Mouse (Mus musculus) kidney, embryonic 16.5 days (tissue): ENCODE measurements around the gene Polg. TPM values are rescaled to one million over a fixed set of nuclear protein-coding genes. Genes with fewer than 3 reads are reported as not detected.

Experiments used
- ATAC-seq: fragments of 200-750 bp; cut with Nextera tagmentation; 2 replicates; pipeline ENCODE4 v1.8.0; 2017; ENCODE audit warnings: moderate TSS enrichment; ENCODE audit not compliant: low FRiP score, low TSS enrichment
- H3K27ac ChIP-seq: fragments of 300-500 bp; sonication (generic); 2 replicates; pipeline ENCODE4 v1.5.1; 2014; ENCODE audit warnings: low read length
- H3K27me3 ChIP-seq: fragments of 300-500 bp; sonication (generic); 2 replicates; pipeline ENCODE4 v1.6.1; 2014; ENCODE audit warnings: low read length, control low read depth, mixed read lengths; ENCODE audit not compliant: insufficient read depth
- H3K36me3 ChIP-seq: fragments of 300-500 bp; sonication (generic); 2 replicates; pipeline ENCODE4 v1.6.1; 2014; ENCODE audit warnings: low read length, control low read depth, mixed read lengths; ENCODE audit not compliant: insufficient read depth
- H3K4me1 ChIP-seq: fragments of 300-500 bp; sonication (generic); 2 replicates; pipeline ENCODE4 v1.6.1; 2014; ENCODE audit warnings: low read length, control low read depth, mixed read lengths; ENCODE audit not compliant: insufficient read depth
- H3K4me2 ChIP-seq: fragments of 300-500 bp; sonication (generic); replicated peaks from 2 replicates; pipeline ENCODE4 v1.6.1; 2014; ENCODE audit warnings: low read depth, low read length
- H3K4me3 ChIP-seq: fragments of 300-500 bp; sonication (generic); 2 replicates; pipeline ENCODE4 v1.5.1; 2014; ENCODE audit warnings: mild to moderate bottlenecking, low read length
- H3K9ac ChIP-seq: fragments of 300-500 bp; sonication (generic); replicated peaks from 2 replicates; pipeline ENCODE4 v1.6.1; 2014; ENCODE audit warnings: low read length
- H3K9me3 ChIP-seq: fragments of 300-500 bp; sonication (generic); 2 replicates; pipeline ENCODE4 v1.6.1; 2016; ENCODE audit warnings: low read length, control low read depth
- WGBS: fragments of 180-500 bp; shearing (Covaris S2); extraction: QIAGEN DNeasy Blood & Tissue Kit; methylation state at CpG from one replicate; pipeline ENCODE4 v1.1.7; 2014; 5-methylcytosine and 5-hydroxymethylcytosine counted together
- polyA plus RNA-seq: library from polyadenylated mRNA; unstranded; fragments of >200 nt; fragmentation: Nextera tagmentation; extraction: Ambion mirVana; gene quantifications from 2 replicates; pipeline ENCODE4 v1.2.1, GENCODE M21; 2015

Gene Polg
- polyA plus RNA-seq, 1 experiment from 2014 or later: 37.1 TPM

DNA sequence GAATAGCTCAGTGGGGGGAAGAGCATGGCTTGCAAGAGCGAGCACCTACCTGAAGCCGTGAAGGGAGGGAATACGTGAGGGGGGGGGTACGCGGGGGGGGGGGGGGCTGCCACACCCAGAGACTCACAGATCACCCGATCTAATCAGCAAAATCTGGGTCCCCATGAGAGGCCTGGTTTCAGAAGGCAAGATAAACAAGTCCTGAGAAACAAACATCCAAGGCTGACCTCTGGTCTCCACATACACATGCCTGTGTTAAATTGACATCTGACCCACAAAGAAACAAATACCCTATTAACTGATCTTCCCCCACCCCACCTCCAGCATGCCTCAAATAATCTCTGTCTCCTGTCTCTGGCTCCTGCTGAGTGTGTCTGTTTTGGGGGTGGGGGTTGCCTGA is 1.8 kb upstream of the Polg start:
- WGBS: 6% methylated on average over 5 of the region's 6 CpGs

DNA sequence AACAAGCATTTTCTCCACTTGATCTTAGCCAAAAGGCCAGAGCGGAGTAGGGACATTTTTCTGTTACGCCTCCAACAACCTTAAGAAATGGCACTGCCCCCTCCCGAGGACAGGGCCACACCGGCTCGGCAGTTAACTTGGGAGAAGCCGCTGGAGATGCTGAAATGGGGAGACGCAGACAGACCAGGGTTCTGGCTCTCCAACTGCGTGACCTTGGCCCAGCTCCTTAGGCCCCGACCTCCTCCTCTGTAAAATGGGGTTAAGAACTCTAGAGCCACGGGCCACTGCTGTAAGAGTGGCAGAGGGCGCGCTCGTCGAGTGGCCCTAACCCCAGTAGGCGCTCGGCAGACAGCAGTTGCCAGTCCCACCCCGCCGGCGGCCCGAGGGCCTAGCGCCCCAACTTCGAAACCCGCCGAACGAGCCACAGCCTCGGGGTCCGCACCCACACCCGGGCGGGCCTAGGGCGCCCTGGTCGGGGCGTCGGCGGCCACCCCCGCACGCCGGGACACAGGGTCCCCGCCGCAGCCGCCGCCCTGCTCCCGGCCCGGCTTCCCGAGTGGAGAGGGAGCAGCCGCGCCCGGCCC is 609 bp downstream of the Polg start:
- Histone ChIP-seq H3K4me2 (peak overlapping the region; percentile 80), H3K9ac (peak overlapping the region; percentile 94), H3K27me3 (no peaks in the 10 kb centered on the region), H3K4me1 (peaks cover 26% of the 10 kb centered on the region), H3K4me3 (peak overlapping the region; percentile 88), H3K27ac (peak overlapping the region; percentile 85), H3K9me3 (no peaks in the 10 kb centered on the region), H3K36me3 (peaks cover 19% of the 10 kb centered on the region)
- peak; percentile 42 for ATAC-seq
- WGBS: under 1% methylated on average over 35 of the region's 47 CpGs

More for the DNA sequence above, 1.8 kb upstream of the Polg start:
- Histone ChIP-seq H3K9ac (no peak overlapping the region), H3K4me2 (peak overlapping the region; percentile 80), H3K4me1 (peaks cover 26% of the 10 kb centered on the region), H3K4me3 (peak overlapping the region; percentile 34), H3K9me3 (no peaks in the 10 kb centered on the region), H3K27me3 (no peaks in the 10 kb centered on the region), H3K36me3 (no peaks in the 10 kb centered on the region), H3K27ac (no peak overlapping the region)
- no peak for ATAC-seq

DNA sequence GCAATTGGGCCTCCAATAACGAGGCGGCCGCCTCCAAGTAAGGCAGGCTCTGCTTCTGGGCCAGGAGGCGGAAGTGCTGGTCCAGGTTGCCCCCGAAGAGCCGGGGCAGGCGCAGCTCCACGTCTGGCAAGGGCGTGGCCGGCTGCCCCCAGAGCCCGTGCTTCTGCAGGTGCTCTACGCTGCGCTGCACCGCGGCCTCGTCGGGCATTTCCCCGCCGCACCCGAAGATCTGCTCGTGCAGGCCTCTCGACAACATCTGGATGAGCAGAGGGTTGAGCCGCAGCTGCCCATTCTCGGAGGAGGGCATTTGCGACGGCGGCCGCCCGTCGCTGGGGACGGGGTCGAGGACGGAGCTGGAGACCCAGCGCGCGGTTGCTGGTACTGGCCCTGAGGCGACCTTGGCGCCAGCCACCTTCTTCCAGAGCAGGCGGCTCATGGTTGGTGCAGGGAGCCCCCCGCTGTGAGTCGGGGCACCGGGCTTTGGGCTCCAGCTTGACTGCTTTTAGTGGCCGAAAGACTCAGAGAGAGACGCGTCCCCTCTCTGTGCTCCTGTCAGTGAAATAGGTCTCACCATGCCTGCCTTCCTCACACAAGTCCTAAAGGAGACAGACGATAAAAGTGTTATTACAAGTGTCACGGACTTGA is 1.3 kb downstream of the Polg start:
- ATAC-seq: no peak
- Histone ChIP-seq H3K36me3 (peaks cover 25% of the 10 kb centered on the region), H3K4me1 (peaks cover 26% of the 10 kb centered on the region), H3K9ac (peak overlapping the region; percentile 94), H3K27ac (no peak overlapping the region), H3K27me3 (no peaks in the 10 kb centered on the region), H3K4me3 (peak overlapping the region; percentile 88), H3K9me3 (no peaks in the 10 kb centered on the region), H3K4me2 (peak overlapping the region; percentile 80)
- WGBS: 4% methylated on average over 44 of the region's 47 CpGs

DNA sequence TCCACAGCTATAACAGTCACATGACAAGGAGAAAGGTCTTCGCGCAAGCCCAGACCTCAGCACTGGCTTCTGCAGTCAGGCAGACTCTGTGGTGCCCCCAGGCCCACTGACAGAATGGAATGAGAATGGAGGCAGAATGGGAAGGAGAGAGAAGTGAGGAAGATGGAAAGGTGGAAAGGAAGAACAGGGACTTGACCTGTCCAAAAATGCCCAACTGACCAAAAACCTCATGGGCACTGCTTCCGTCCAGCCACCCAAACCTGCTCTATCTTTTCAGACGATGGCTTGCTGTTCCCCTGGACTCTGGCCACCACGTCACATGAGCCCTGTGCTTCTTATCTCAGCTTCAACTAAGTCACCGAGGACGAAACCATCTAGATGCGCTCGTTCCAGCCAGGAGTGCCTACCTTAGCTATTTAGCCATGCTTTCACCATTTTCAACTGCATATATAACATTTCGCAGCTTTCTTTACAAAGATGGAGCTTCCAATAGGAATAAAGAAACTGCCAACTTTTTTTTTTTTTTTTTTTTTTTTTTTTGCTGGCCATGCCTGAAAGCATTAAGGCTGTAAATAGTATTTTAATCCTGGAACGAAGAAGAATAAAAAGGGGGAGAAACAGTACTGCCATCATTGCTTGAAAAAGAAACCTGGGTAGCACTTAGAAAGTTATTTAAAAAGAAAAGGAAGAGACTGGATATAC is 2.6 kb downstream of the Polg start:
- peaks cover 38% of the 10 kb centered on the region for H3K36me3 ChIP-seq
- ATAC-seq: no peak
- WGBS: 90% methylated on average over 11 of the region's 11 CpGs
- H3K9ac ChIP-seq: no peak overlapping the region; the same call in 1 of the 2 replicates
- no peak overlapping the region for H3K27ac ChIP-seq
- H3K27me3 ChIP-seq: no peaks in the 10 kb centered on the region
- H3K4me2 ChIP-seq: no peak overlapping the region
- peaks cover 26% of the 10 kb centered on the region for H3K4me1 ChIP-seq
- no peaks in the 10 kb centered on the region for H3K9me3 ChIP-seq
- no peak overlapping the region for H3K4me3 ChIP-seq

GRCm38 (mm10) chr7:79461721-79462120 is 4.4 kb downstream of the Polg start:
- H3K9ac ChIP-seq: no peak overlapping the region
- no peak for ATAC-seq
- no peak overlapping the region for H3K4me2 ChIP-seq
- H3K27ac ChIP-seq: no peak overlapping the region
- H3K36me3 ChIP-seq: peaks cover 55% of the 10 kb centered on the region
- WGBS: 85% methylated on average over 10 of the region's 10 CpGs
- peaks cover 16% of the 10 kb centered on the region for H3K4me1 ChIP-seq
- no peaks in the 10 kb centered on the region for H3K9me3 ChIP-seq
- no peaks in the 10 kb centered on the region for H3K27me3 ChIP-seq
- no peak overlapping the region for H3K4me3 ChIP-seq

- H3K4me2 ChIP-seq: no peak overlapping the region
- no peak for ATAC-seq
- no peak overlapping the region for H3K27ac ChIP-seq
- peaks cover 51% of the 10 kb centered on the region for H3K36me3 ChIP-seq
- no peaks in the 10 kb centered on the region for H3K27me3 ChIP-seq
- H3K4me1 ChIP-seq: no peaks in the 10 kb centered on the region
- H3K9me3 ChIP-seq: no peaks in the 10 kb centered on the region
- H3K4me3 ChIP-seq: no peak overlapping the region
- H3K9ac ChIP-seq: no peak overlapping the region
- 92% methylated on average over 3 of the region's 3 CpGs for WGBS
Observed at GRCm38 (mm10) chr7:79447486-79447885, 18.7 kb downstream of the Polg start.

DNA sequence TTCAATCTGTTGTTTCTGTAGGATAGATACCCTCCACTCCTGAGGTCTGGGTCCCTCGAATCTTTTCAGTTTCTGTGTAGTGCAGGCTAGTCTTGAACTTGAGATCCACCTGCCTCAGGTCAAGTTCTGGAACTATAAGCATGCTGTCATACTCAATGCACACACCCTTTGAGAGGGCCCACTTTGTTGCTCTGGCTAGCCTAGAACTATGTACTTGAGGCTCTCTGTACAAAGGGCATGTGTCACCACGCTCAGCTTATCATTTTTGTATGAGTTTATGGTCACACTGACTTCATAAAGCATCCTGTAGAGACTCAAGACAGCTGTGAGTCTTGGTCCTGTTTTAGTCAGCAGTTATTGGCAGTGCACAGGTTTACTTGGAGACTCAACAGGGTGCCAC is 19.1 kb downstream of the Polg start:
- H3K36me3 ChIP-seq: peaks cover 48% of the 10 kb centered on the region
- no peaks in the 10 kb centered on the region for H3K9me3 ChIP-seq
- H3K27ac ChIP-seq: no peak overlapping the region
- H3K4me1 ChIP-seq: no peaks in the 10 kb centered on the region
- no peak overlapping the region for H3K4me2 ChIP-seq
- no peak overlapping the region for H3K4me3 ChIP-seq
- no peak for ATAC-seq
- H3K9ac ChIP-seq: no peak overlapping the region
- no peaks in the 10 kb centered on the region for H3K27me3 ChIP-seq
- WGBS: 95% methylated on average over 2 of the region's 2 CpGs

GRCm38 (mm10) chr7:79440035-79440434 is 26.1 kb downstream of the Polg start:
- H3K9ac ChIP-seq: no peak overlapping the region
- H3K4me2 ChIP-seq: no peak overlapping the region
- no peak for ATAC-seq
- no peaks in the 10 kb centered on the region for H3K9me3 ChIP-seq
- H3K36me3 ChIP-seq: peaks cover 17% of the 10 kb centered on the region
- no peaks in the 10 kb centered on the region for H3K4me1 ChIP-seq
- 85% methylated on average over 2 of the region's 2 CpGs for WGBS
- no peaks in the 10 kb centered on the region for H3K27me3 ChIP-seq
- no peak overlapping the region for H3K4me3 ChIP-seq
- H3K27ac ChIP-seq: no peak overlapping the region

DNA sequence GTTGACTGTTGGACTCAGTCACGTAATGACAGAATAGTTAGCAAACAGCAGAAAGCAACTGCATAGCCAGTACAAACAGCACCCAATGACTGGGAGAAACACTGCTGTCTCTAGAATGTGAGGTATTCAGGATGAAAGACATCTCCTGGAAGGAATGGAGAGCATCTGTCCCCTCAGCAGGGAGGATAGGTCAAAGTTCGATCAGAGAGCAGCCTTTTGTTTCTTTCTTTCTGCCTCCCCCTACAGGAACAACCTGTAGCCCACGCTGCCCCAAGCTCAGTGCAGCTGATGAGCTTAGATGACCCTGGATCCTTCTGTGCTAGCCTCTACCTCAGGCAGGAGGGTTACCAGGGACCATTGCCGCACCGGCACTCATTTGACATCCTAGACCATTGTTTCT is 37.9 kb downstream of the Polg start:
- 53% methylated on average over 5 of the region's 5 CpGs for WGBS
- H3K4me2 ChIP-seq: no peak overlapping the region
- H3K27ac ChIP-seq: no peak overlapping the region
- H3K4me1 ChIP-seq: no peaks in the 10 kb centered on the region
- no peak overlapping the region for H3K4me3 ChIP-seq
- no peaks in the 10 kb centered on the region for H3K9me3 ChIP-seq
- peaks cover under 1% of the 10 kb centered on the region; the same call in 1 of the 2 replicates for H3K36me3 ChIP-seq
- no peak for ATAC-seq
- no peak overlapping the region for H3K9ac ChIP-seq
- no peaks in the 10 kb centered on the region for H3K27me3 ChIP-seq

GRCm38 (mm10) chr7:79425804-79426203 is 40.4 kb downstream of the Polg start:
- peaks cover 4% of the 10 kb centered on the region; the same call in 1 of the 2 replicates for H3K36me3 ChIP-seq
- H3K4me1 ChIP-seq: no peaks in the 10 kb centered on the region
- WGBS: 89% methylated on average over 10 of the region's 10 CpGs
- no peaks in the 10 kb centered on the region for H3K27me3 ChIP-seq
- H3K9ac ChIP-seq: no peak overlapping the region
- H3K9me3 ChIP-seq: no peaks in the 10 kb centered on the region
- no peak overlapping the region for H3K27ac ChIP-seq
- no peak overlapping the region for H3K4me2 ChIP-seq
- no peak for ATAC-seq
- H3K4me3 ChIP-seq: no peak overlapping the region
